Mouse (Mus musculus): Measurements from ENCODE around the gene Alyref. TPM values are rescaled to one million over a fixed set of nuclear protein-coding genes. Genes with fewer than 3 reads are reported as not detected.

Gene Alyref
- total RNA-seq (2012; rRNA removed) (1,072 and 1,078 TPM in 2 replicates), polyA plus RNA-seq (2012; ENCODE audit: insufficient read depth in 1 of 2, insufficient read length in 2 of 2, low read depth in 1 of 2, low replicate concordance in 2 of 2, missing spikeins in 1 of 2) (100 to 1,000 TPM in 1 of 2 experiments, not detected in 1; 600 TPM)

DNA sequence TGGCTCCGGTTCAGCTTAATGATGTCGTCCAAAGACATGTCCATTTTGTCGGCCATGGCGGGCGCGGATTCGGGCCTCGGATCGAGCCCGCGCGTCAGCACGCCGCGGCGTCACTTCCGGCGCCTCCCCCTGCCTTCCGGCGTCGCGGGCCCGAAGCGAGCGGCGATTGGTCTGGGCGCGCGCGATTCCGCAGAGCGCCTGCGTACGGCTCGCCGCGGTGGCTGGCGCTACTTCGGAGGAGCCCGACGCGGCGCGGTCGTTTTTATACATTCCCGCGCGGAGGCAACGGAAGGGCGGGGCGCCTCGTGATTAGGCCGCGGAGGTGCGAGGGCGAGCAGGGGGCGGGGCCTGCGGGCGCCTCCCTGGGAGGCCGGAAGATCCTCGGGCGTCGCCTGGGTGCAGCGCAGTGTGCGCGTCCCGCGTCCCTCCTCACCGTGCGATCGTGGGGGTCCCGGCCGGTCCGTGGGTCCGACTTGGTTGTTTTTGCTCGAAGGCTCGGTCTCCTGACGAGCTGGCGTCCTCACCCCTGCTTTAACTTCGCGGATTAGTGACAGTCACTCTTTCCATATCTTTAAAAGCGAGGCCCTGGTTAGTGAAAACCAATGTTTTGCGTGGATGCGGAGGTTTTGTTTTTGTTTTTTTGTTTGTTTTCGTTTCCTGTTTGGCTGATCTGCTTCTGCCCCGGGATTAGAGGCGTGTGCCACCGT, at the start of gene Alyref, which contains the start of gene Anapc11:
Gene Alyref, minus strand, starts transcription at position 83 of the 707 bp plus-strand sequence.
Gene Anapc11, plus strand, starts transcription at position 139 of the 707 bp plus-strand sequence.
- H3K9me3 ChIP-seq (replicated peaks; ENCODE audit: insufficient read depth, low read length) = no peaks in the 10 kb centered on the region
- H3K4me1 ChIP-seq (ENCODE audit: control insufficient read depth in 1 of 2, insufficient read depth in 2 of 2, low read length in 2 of 2) = peaks cover 5 to 39% of the 10 kb centered on the region in 2 experiments
- H3K79me2 ChIP-seq (ENCODE audit: control insufficient read depth, insufficient read depth, low read length, poor library complexity) = peaks cover 59% of the 10 kb centered on the region
- peak; percentile 99 for DNase-seq (ENCODE audit: low read depth, low spot score)
- peak within 1 kb of the TSS; percentile 89 to 95 for H3K4me3 ChIP-seq (ENCODE audit: control insufficient read depth in 1 of 2, insufficient read depth in 1 of 2, low read depth in 2 of 2, low read length in 2 of 2)
- H3K27ac ChIP-seq (ENCODE audit: control insufficient read depth, low read depth, low read length) = peak within 1 kb of the TSS; percentile 92
- peaks cover 39 to 52% of the 10 kb centered on the region in 2 experiments for H3K36me3 ChIP-seq (ENCODE audit: control insufficient read depth in 1 of 2, insufficient read depth in 2 of 2, low read length in 2 of 2)
- H3K9ac ChIP-seq (ENCODE audit: control insufficient read depth, low read depth, low read length, poor library complexity, severe bottlenecking) = peak within 1 kb of the TSS; percentile 99
- no peaks in the 10 kb centered on the region for H3K27me3 ChIP-seq (ENCODE audit: control insufficient read depth in 1 of 2, insufficient read depth in 2 of 2, low read length in 2 of 2)
- TF ChIP-seq EP300 (IDR thresholded peaks at IDR 0.05; ENCODE audit: low read depth in 1 of 2, low read length in 2 of 2) (peak in 1 of 2 experiments; percentile 62; a peak in 2 of 4 replicates), MAFK (IDR thresholded peaks at IDR 0.05; ENCODE audit: borderline replicate concordance, low read depth, low read length) (no peak), CHD2 (IDR thresholded peaks at IDR 0.05; ENCODE audit: low read length) (no peak), MYC (IDR thresholded peaks at IDR 0.05; ENCODE audit: low read depth, low read length) (no peak; the same call in none of the 2 replicates), RCOR1 (IDR thresholded peaks at IDR 0.05; ENCODE audit: low read depth, low read length) (peak; percentile 19; the same call in 1 of the 2 replicates), SMC3 (IDR thresholded peaks at IDR 0.05; ENCODE audit: low read depth, low read length) (no peak), MYB (IDR thresholded peaks at IDR 0.05; ENCODE audit: low read depth, low read length) (peak; percentile 73), MAX (IDR thresholded peaks at IDR 0.05; ENCODE audit: low read length) (peak; percentile 99), TCF12 (IDR thresholded peaks at IDR 0.05; ENCODE audit: low read depth, low read length) (peak; percentile 66; the same call in 1 of the 2 replicates), USF2 (IDR thresholded peaks at IDR 0.05; ENCODE audit: borderline replicate concordance in 1 of 2, insufficient read depth in 1 of 2, low read depth in 1 of 2, low read length in 2 of 2) (no peak), ZMIZ1 (IDR thresholded peaks at IDR 0.05; ENCODE audit: low read depth, low read length) (peak; percentile 96), E2F4 (IDR thresholded peaks at IDR 0.05; ENCODE audit: borderline replicate concordance, low read depth, low read length) (peak; percentile 88; the same call in 1 of the 2 replicates), USF1 (IDR thresholded peaks at IDR 0.05; ENCODE audit: low read depth, low read length) (peak; percentile 79), RAD21 (IDR thresholded peaks at IDR 0.05; ENCODE audit: low read depth, low read length) (no peak), CTCF (IDR thresholded peaks at IDR 0.05 in 2 of 3, conservative IDR thresholded peaks at IDR 0.05 in 1 of 3; ENCODE audit: control insufficient read depth in 1 of 3, insufficient read depth in 1 of 3, low read depth in 2 of 3, low read length in 3 of 3, poor library complexity in 1 of 3, severe bottlenecking in 1 of 3) (peak in 1 of 3 experiments; percentile 9; a peak in 1 of 6 replicates), NELFE (IDR thresholded peaks at IDR 0.05; ENCODE audit: low read depth, low read length) (peak; percentile 89), MEF2A (IDR thresholded peaks at IDR 0.05; ENCODE audit: extremely low read depth, insufficient replicate concordance, low read depth, low read length, poor library complexity, severe bottlenecking) (0 out of 2 replicates have a peak, but pooled peaks have one; percentile 7), MXI1 (IDR thresholded peaks at IDR 0.05; ENCODE audit: low read depth, low read length) (peak; percentile 69), GABPA (IDR thresholded peaks at IDR 0.05; ENCODE audit: low read depth, low read length) (no peak), ZNF384 (IDR thresholded peaks at IDR 0.05; ENCODE audit: low read depth, low read length) (no peak), ELF1 (IDR thresholded peaks at IDR 0.05; ENCODE audit: low read depth, low read length) (peak; percentile 79; the same call in 1 of the 2 replicates), ETS1 (IDR thresholded peaks at IDR 0.05; ENCODE audit: low read depth, low read length) (peak; percentile 76; the same call in 1 of the 2 replicates), MAZ (IDR thresholded peaks at IDR 0.05; ENCODE audit: low read depth, low read length) (peak; percentile 89; the same call in 1 of the 2 replicates), UBTF (IDR thresholded peaks at IDR 0.05; ENCODE audit: borderline replicate concordance, insufficient read depth, low read depth, low read length) (no peak), CHD1 (IDR thresholded peaks at IDR 0.05; ENCODE audit: low read depth, low read length) (no peak), HCFC1 (IDR thresholded peaks at IDR 0.05; ENCODE audit: low read depth, low read length) (peak; percentile 89), ZC3H11A (IDR thresholded peaks at IDR 0.05; ENCODE audit: low read depth, low read length) (no peak), ZKSCAN1 (IDR thresholded peaks at IDR 0.05; ENCODE audit: low read depth, low read length) (no peak), TBP (IDR thresholded peaks at IDR 0.05; ENCODE audit: low read depth, low read length) (peak; percentile 77; the same call in 1 of the 2 replicates), POLR2AphosphoS5 (IDR thresholded peaks at IDR 0.05; ENCODE audit: borderline replicate concordance, low read depth, low read length) (no peak; the same call in 1 of the 2 replicates), KAT2A (conservative IDR thresholded peaks at IDR 0.05; ENCODE audit: low read depth, low read length) (peak; percentile 81), BHLHE40 (IDR thresholded peaks at IDR 0.05; ENCODE audit: borderline replicate concordance, low read depth, low read length) (no peak), SIN3A (IDR thresholded peaks at IDR 0.05; ENCODE audit: low read length) (peak; percentile 66), POLR2A (IDR thresholded peaks at IDR 0.05; ENCODE audit: control insufficient read depth in 1 of 2, insufficient read depth in 1 of 2, low read depth in 1 of 2, low read length in 2 of 2, poor library complexity in 1 of 2) (peak; percentile 91 to 97), TAL1 (IDR thresholded peaks at IDR 0.05; ENCODE audit: low read length) (no peak)

Measured in MEL (cell line).